Mouse (Mus musculus) lung, postnatal 0 days (tissue): ENCODE measurements around the gene Hspa12a.

Experiments used
- CTCF ChIP-seq: IDR thresholded peaks from 2 replicates; pipeline ENCODE4 v1.5.1; 2016; ENCODE audit warnings: antibody characterized with exemption, mild to moderate bottlenecking
- EP300 ChIP-seq: IDR thresholded peaks from 2 replicates; pipeline ENCODE4 v1.6.1; 2016; ENCODE audit warnings: antibody characterized with exemption, mild to moderate bottlenecking, control low read depth

- TF ChIP-seq CTCF (no peak), EP300 (no peak)
Observed at GRCm38 (mm10) chr19:58952236-58952635, 8.8 kb upstream of the Hspa12a start.
